Mouse (Mus musculus): ENCODE data around the gene Unk. TPM values are rescaled to one million over a fixed set of nuclear protein-coding genes. Genes with fewer than 3 reads are reported as not detected.

Gene Unk
- polyA plus RNA-seq, 1 experiment, result 14.5 TPM

- no peak overlapping the region for H3ac ChIP-seq (ENCODE audit: control insufficient read depth, insufficient read length, low read depth)
- H3K79me3 ChIP-seq (ENCODE audit: low read depth), result no peaks in the 10 kb centered on the region
- TF ChIP-seq MAX (IDR thresholded peaks at IDR 0.05) (no peak), MYOG (IDR thresholded peaks at IDR 0.05; ENCODE audit: control insufficient read depth, extremely low read depth, insufficient read length) (no peak), CEBPB (IDR thresholded peaks at IDR 0.05; ENCODE audit: low read depth) (no peak), FOSL1 (IDR thresholded peaks at IDR 0.05; ENCODE audit: insufficient read depth, low read length, poor library complexity, severe bottlenecking) (no peak), USF1 (IDR thresholded peaks at IDR 0.05; ENCODE audit: low read depth) (no peak), MYOD1 (IDR thresholded peaks at IDR 0.05; ENCODE audit: control insufficient read depth, insufficient read length, low read depth) (no peak), CTCF (IDR thresholded peaks at IDR 0.05; ENCODE audit: control insufficient read depth, insufficient read depth, insufficient read length) (no peak)
- no peak overlapping the region for H3K4me3 ChIP-seq (ENCODE audit: insufficient read depth, poor library complexity, severe bottlenecking)
- no peaks in the 10 kb centered on the region for H3K79me2 ChIP-seq (ENCODE audit: control insufficient read depth, insufficient read depth)
- peaks cover 31% of the 10 kb centered on the region for H3K36me3 ChIP-seq (ENCODE audit: control insufficient read depth, insufficient read depth)
- no peaks in the 10 kb centered on the region for H3K27me3 ChIP-seq (ENCODE audit: control insufficient read depth, insufficient read depth, insufficient read length)
These were observed 32.4 kb downstream of the Unk start for GRCm38 (mm10) chr11:116062521-116062920.

GRCm38 (mm10) chr11:116063562-116063961, 33.4 kb downstream of the Unk start:
- Histone ChIP-seq H3K79me3 (ENCODE audit: low read depth) (no peaks in the 10 kb centered on the region), H3K4me3 (ENCODE audit: insufficient read depth, poor library complexity, severe bottlenecking) (no peak overlapping the region), H3K36me3 (ENCODE audit: control insufficient read depth, insufficient read depth) (peaks cover 20% of the 10 kb centered on the region), H3ac (ENCODE audit: control insufficient read depth, insufficient read length, low read depth) (no peak overlapping the region), H3K79me2 (ENCODE audit: control insufficient read depth, insufficient read depth) (no peaks in the 10 kb centered on the region), H3K27me3 (ENCODE audit: control insufficient read depth, insufficient read depth, insufficient read length) (no peaks in the 10 kb centered on the region)
- TF ChIP-seq MYOG (IDR thresholded peaks at IDR 0.05; ENCODE audit: control insufficient read depth, extremely low read depth, insufficient read length) (no peak), CEBPB (IDR thresholded peaks at IDR 0.05; ENCODE audit: low read depth) (no peak), MYOD1 (IDR thresholded peaks at IDR 0.05; ENCODE audit: control insufficient read depth, insufficient read length, low read depth) (no peak), FOSL1 (IDR thresholded peaks at IDR 0.05; ENCODE audit: insufficient read depth, low read length, poor library complexity, severe bottlenecking) (no peak), MAX (IDR thresholded peaks at IDR 0.05) (no peak), USF1 (IDR thresholded peaks at IDR 0.05; ENCODE audit: low read depth) (no peak), CTCF (IDR thresholded peaks at IDR 0.05; ENCODE audit: control insufficient read depth, insufficient read depth, insufficient read length) (no peak)

GRCm38 (mm10) chr11:116064187-116064867, 34.2 kb downstream of the Unk start:
- TF ChIP-seq MYOD1 (IDR thresholded peaks at IDR 0.05; ENCODE audit: control insufficient read depth, insufficient read length, low read depth), result no peak
- no peak for TF ChIP-seq CTCF (IDR thresholded peaks at IDR 0.05; ENCODE audit: control insufficient read depth, insufficient read depth, insufficient read length)
- no peak for TF ChIP-seq FOSL1 (IDR thresholded peaks at IDR 0.05; ENCODE audit: insufficient read depth, low read length, poor library complexity, severe bottlenecking)
- no peak for TF ChIP-seq MAX (IDR thresholded peaks at IDR 0.05)
- no peak for TF ChIP-seq USF1 (IDR thresholded peaks at IDR 0.05; ENCODE audit: low read depth)
- no peak for TF ChIP-seq CEBPB (IDR thresholded peaks at IDR 0.05; ENCODE audit: low read depth)
- no peak for TF ChIP-seq MYOG (IDR thresholded peaks at IDR 0.05; ENCODE audit: control insufficient read depth, extremely low read depth, insufficient read length)
- no peak overlapping the region for H3ac ChIP-seq (ENCODE audit: control insufficient read depth, insufficient read length, low read depth)
- no peaks in the 10 kb centered on the region for H3K27me3 ChIP-seq (ENCODE audit: control insufficient read depth, insufficient read depth, insufficient read length)
- no peaks in the 10 kb centered on the region for H3K79me2 ChIP-seq (ENCODE audit: control insufficient read depth, insufficient read depth)
- no peaks in the 10 kb centered on the region for H3K79me3 ChIP-seq (ENCODE audit: low read depth)
- no peak overlapping the region for H3K4me3 ChIP-seq (ENCODE audit: insufficient read depth, poor library complexity, severe bottlenecking)
- H3K36me3 ChIP-seq (ENCODE audit: control insufficient read depth, insufficient read depth), result peaks cover 13% of the 10 kb centered on the region

- H3K36me3 ChIP-seq (ENCODE audit: control insufficient read depth, insufficient read depth), result peaks cover 6% of the 10 kb centered on the region
- H3K79me2 ChIP-seq (ENCODE audit: control insufficient read depth, insufficient read depth), result no peaks in the 10 kb centered on the region
- H3ac ChIP-seq (ENCODE audit: control insufficient read depth, insufficient read length, low read depth), result no peak overlapping the region
- H3K4me3 ChIP-seq (ENCODE audit: insufficient read depth, poor library complexity, severe bottlenecking), result no peak overlapping the region
- TF ChIP-seq FOSL1 (IDR thresholded peaks at IDR 0.05; ENCODE audit: insufficient read depth, low read length, poor library complexity, severe bottlenecking) (no peak), MAX (IDR thresholded peaks at IDR 0.05) (no peak), MYOG (IDR thresholded peaks at IDR 0.05; ENCODE audit: control insufficient read depth, extremely low read depth, insufficient read length) (no peak), CTCF (IDR thresholded peaks at IDR 0.05; ENCODE audit: control insufficient read depth, insufficient read depth, insufficient read length) (no peak), MYOD1 (IDR thresholded peaks at IDR 0.05; ENCODE audit: control insufficient read depth, insufficient read length, low read depth) (no peak), CEBPB (IDR thresholded peaks at IDR 0.05; ENCODE audit: low read depth) (no peak), USF1 (IDR thresholded peaks at IDR 0.05; ENCODE audit: low read depth) (no peak)
- H3K27me3 ChIP-seq (ENCODE audit: control insufficient read depth, insufficient read depth, insufficient read length), result no peaks in the 10 kb centered on the region
- no peaks in the 10 kb centered on the region for H3K79me3 ChIP-seq (ENCODE audit: low read depth)
These were observed 35.2 kb downstream of the Unk start for GRCm38 (mm10) chr11:116065345-116065744.

GRCm38 (mm10) chr11:116071510-116071909, 41.4 kb downstream of the Unk start:
- no peaks in the 10 kb centered on the region for H3K27me3 ChIP-seq (ENCODE audit: control insufficient read depth, insufficient read depth, insufficient read length)
- H3ac ChIP-seq (ENCODE audit: control insufficient read depth, insufficient read length, low read depth), result no peak overlapping the region
- H3K79me3 ChIP-seq (ENCODE audit: low read depth), result no peaks in the 10 kb centered on the region
- H3K4me3 ChIP-seq (ENCODE audit: insufficient read depth, poor library complexity, severe bottlenecking), result no peak overlapping the region
- no peaks in the 10 kb centered on the region for H3K79me2 ChIP-seq (ENCODE audit: control insufficient read depth, insufficient read depth)
- peak; percentile 13 for TF ChIP-seq CTCF (IDR thresholded peaks at IDR 0.05; ENCODE audit: control insufficient read depth, insufficient read depth, insufficient read length)
- TF ChIP-seq FOSL1 (IDR thresholded peaks at IDR 0.05; ENCODE audit: insufficient read depth, low read length, poor library complexity, severe bottlenecking), result no peak
- TF ChIP-seq MAX (IDR thresholded peaks at IDR 0.05), result no peak
- TF ChIP-seq MYOD1 (IDR thresholded peaks at IDR 0.05; ENCODE audit: control insufficient read depth, insufficient read length, low read depth), result no peak
- TF ChIP-seq USF1 (IDR thresholded peaks at IDR 0.05; ENCODE audit: low read depth), result no peak
- no peaks in the 10 kb centered on the region for H3K36me3 ChIP-seq (ENCODE audit: control insufficient read depth, insufficient read depth)

All from C2C12 (cell line).